Mouse (Mus musculus) CD4-positive, CD25-positive, alpha-beta regulatory T cell, adult 2 months (primary cell): ENCODE results near the gene Pla2g12b.

ENCODE experiments used
- DNase-seq: peaks from one replicate; pipeline ENCODE4 v3.0.0-alpha.2; 2012; ENCODE audit warnings: low read depth, low spot score

Gene Pla2g12b

DNA sequence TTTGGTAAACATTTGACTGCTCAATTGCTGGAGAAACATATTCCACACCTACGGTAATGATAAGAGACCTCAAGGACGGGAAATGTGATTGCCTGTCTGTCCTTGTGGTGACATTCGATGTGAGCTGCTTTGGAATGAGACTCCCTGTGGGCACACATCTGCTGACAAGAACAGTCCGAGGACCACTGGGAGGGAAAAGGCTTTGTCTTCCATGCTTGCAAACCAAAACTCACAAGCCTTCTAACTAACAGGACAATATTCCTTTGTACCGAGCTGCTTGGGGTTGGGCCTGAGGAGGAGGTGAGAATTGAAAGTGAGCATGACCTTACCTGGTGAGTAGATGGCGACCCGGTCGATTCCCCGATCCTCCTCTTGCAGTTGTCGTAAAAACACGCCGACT, 63.8 kb downstream of the Pla2g12b start:
- no peak for DNase-seq

DNA sequence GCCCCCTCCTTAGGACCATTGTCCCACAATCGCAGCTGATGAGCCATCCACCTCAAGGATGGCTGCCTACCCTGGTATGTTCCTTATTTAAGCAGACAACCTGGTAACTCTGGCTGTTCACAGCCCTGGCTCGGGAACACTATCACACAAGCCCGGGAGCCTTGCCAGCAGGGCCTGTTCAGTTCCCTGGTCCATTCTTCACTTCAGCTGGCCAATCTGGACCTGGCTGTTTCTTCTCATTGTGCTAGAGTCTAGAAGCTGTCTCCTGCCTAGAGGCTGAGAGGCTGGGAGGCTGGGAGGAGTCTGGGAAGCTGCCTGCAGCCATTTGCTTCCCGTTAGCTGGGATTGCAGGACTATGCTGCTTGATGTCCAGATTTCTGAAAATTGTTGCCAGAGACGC, 67.0 kb downstream of the Pla2g12b start:
- DNase-seq, result no peak
